Mouse (Mus musculus): Measurements from ENCODE around the gene Utp20.

GRCm38 (mm10) chr10:88861416-88861815 is 34.8 kb upstream of the Utp20 start:
- no peak for TF ChIP-seq CTCF (IDR thresholded peaks at IDR 0.05; ENCODE audit: borderline replicate concordance, insufficient read depth, low read length)
- no peak for TF ChIP-seq POLR2A (IDR thresholded peaks at IDR 0.05; ENCODE audit: low read depth, low read length)
